Mouse (Mus musculus) testis, adult 2 months (tissue): Measurements from ENCODE around the gene Kndc1.

ENCODE experiments used
- CTCF ChIP-seq: fragments of 200-500 bp; IDR thresholded peaks from 2 replicates; pipeline ENCODE4 v1.5.1; 2012; ENCODE audit warnings: low read depth, mild to moderate bottlenecking, inconsistent platforms, low read length, moderate library complexity; ENCODE audit not compliant: control insufficient read depth, insufficient read depth, insufficient replicate concordance
- POLR2A ChIP-seq: fragments of 200-500 bp; IDR thresholded peaks from 2 replicates; pipeline ENCODE4 v1.6.1; 2012; ENCODE audit warnings: low read depth, mild to moderate bottlenecking, inconsistent platforms, low read length, moderate library complexity; ENCODE audit not compliant: control insufficient read depth

- TF ChIP-seq POLR2A (no peak), CTCF (no peak)
Observed at GRCm38 (mm10) chr7:139878122-139878521, 16.4 kb upstream of the Kndc1 start.
